8 mouse cellular contexts compared by ENCODE assay signal in the genomic region with DNA sequence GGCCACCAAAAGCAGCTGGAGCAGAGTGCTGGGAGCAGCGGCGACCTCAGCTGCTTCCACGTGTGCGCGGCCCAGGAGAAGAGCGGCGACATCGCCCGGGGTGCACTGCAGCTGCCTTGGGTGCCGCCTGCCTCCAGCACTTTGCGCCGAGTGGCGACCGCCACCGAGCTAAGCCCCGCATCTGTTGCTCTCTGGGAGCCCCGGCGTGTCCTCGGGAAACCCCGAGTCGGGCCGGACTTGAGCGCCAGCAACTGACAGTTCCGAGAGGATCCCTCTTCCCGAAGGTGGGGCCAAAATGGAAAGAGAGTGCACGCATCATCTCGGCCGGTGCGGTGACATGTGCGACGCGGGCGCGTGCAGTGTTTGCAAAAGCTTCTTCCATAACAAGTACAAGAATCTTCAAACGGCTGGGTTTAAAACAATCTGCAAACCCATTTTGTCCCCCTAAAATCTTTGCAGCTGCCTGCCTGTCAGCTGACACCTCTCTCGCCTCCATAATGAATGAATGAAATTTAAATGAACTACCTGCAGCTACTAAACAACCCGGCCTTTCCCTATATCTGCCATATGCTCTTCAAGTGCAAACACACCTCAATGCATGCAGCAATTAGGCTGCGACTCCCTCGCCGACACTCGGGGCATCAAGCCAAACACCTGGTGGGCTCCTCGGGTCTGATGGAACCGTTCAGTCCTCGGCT. TPM values are rescaled to one million over a fixed set of nuclear protein-coding genes. Genes with fewer than 3 reads are reported as not detected.
DNase-seq lines count a peak whose midpoint lies in the region; ATAC-seq and TF ChIP-seq lines count a peak whose summit lies in the region.

No protein-coding gene starts in this region.

- TF ChIP-seq CTCF in E14TG2a.4 (conservative IDR thresholded peaks at IDR 0.05; ENCODE audit: low read length), result no peak
- TF ChIP-seq CTCF in kidney, postnatal 0 days (IDR thresholded peaks at IDR 0.05; ENCODE audit: low read depth), result no peak

- peak overlapping the region; percentile 100 for H3K4me2 ChIP-seq in kidney, postnatal 0 days (ENCODE audit: low read length)

- ATAC-seq in kidney, postnatal 0 days (replicated peaks; ENCODE audit: low FRiP score, low read depth), result peak; percentile 27; the same call in 1 of the 2 replicates

- H3K36me3 ChIP-seq in E14TG2a.4 (ENCODE audit: insufficient read depth, low read length), result 0 out of 2 replicates have a peak, but pooled peaks cover 3% of the 10 kb centered on the region
- H3K36me3 ChIP-seq in kidney, postnatal 0 days (ENCODE audit: insufficient read depth, low read length), result no peaks in the 10 kb centered on the region

- H3K4me1 ChIP-seq in E14TG2a.4 (replicated peaks; ENCODE audit: low read depth, low read length), result peaks cover 17% of the 10 kb centered on the region
- H3K4me1 ChIP-seq in kidney, postnatal 0 days (replicated peaks; ENCODE audit: insufficient read depth, low read length), result peaks cover 10% of the 10 kb centered on the region; the same call in 1 of the 2 replicates

- H3K4me3 ChIP-seq in E14TG2a.4 (replicated peaks; ENCODE audit: low read length), result peak overlapping the region; percentile 88
- H3K4me3 ChIP-seq in kidney, postnatal 0 days (replicated peaks; ENCODE audit: low read depth, low read length), result peak overlapping the region; percentile 66

- peak overlapping the region; percentile 63 for H3K9ac ChIP-seq in kidney, postnatal 0 days (ENCODE audit: low read depth, low read length)

- DNase-seq in 416B (ENCODE audit: low read depth), result peak; percentile 55
- DNase-seq in cerebellum, postnatal 10 days, result peak; percentile 62 to 69
- DNase-seq in gastrocnemius, postnatal 25 days, result peak; percentile 16
- peak; percentile 18 for DNase-seq in kidney, postnatal 0 days (ENCODE audit: low spot score)
- peak; percentile 15 for DNase-seq in lung, postnatal 10 days
- peak; percentile 72 for DNase-seq in retina, postnatal 1 day
- peak; percentile 79 for DNase-seq in thymus, postnatal 4 days

- under 1% methylated on average over 44 of the region's 44 CpGs for WGBS in kidney, postnatal 0 days

- H3K27me3 ChIP-seq in E14TG2a.4 (ENCODE audit: insufficient read depth, low read length), result peaks cover 52% of the 10 kb centered on the region
- peaks cover 3% of the 10 kb centered on the region; the same call in 1 of the 2 replicates for H3K27me3 ChIP-seq in kidney, postnatal 0 days (ENCODE audit: insufficient read depth, low read length)

- no peak overlapping the region for H3K27ac ChIP-seq in kidney, postnatal 0 days

- H3K9me3 ChIP-seq in E14TG2a.4 (ENCODE audit: low read length), result no peaks in the 10 kb centered on the region
- no peaks in the 10 kb centered on the region for H3K9me3 ChIP-seq in kidney, postnatal 0 days (replicated peaks; ENCODE audit: low read length)

RNA-seq across cellular contexts. Expression of a gene that starts 0.9 kb away (rescaled TPM):
- total RNA-seq in gastrocnemius, postnatal 25 days (2021), result under 1 TPM; 0.10 to 0.48 TPM
- 2.2 and 2.7 TPM in 2 replicates for polyA plus RNA-seq in kidney, postnatal 0 days (2015; fragmentation: Nextera tagmentation; extraction: Ambion mirVana)

Comparison
In these comparisons a context has a peak if more than half of its experiments do, and no peak if none do; other contexts are left out.
1. DNase-seq: peak in every context shown above with its lines; median percentile 79 in thymus, postnatal 4 days; 72 in retina, postnatal 1 day; 66 in cerebellum, postnatal 10 days; 55 in 416B; 18 in kidney, postnatal 0 days; 16 in gastrocnemius, postnatal 25 days; 15 in lung, postnatal 10 days.